Mouse (Mus musculus) embryonic facial prominence, embryonic 14.5 days (tissue): Measurements from ENCODE around the gene Bmp7. TPM values are rescaled to one million over a fixed set of nuclear protein-coding genes. Genes with fewer than 3 reads are reported as not detected.

Experiments
- ATAC-seq: fragments of 200-750 bp; cut with Nextera tagmentation; 2 replicates; pipeline ENCODE4 v1.8.0; 2017; ENCODE audit warnings: low read depth, moderate number of reproducible peaks, moderate TSS enrichment
- DNase-seq: peaks from one replicate; pipeline ENCODE4 v3.0.0-alpha.2; 2015; ENCODE audit warnings: low spot score
- H3K27ac ChIP-seq: fragments of 300-500 bp; sonication (generic); replicated peaks from 2 replicates; pipeline ENCODE4 v1.5.1; 2014; ENCODE audit warnings: low read depth, mild to moderate bottlenecking, low read length, moderate library complexity
- H3K27me3 ChIP-seq: fragments of 300-500 bp; sonication (generic); replicated peaks from 2 replicates; pipeline ENCODE4 v1.6.1; 2014; ENCODE audit warnings: low read length; ENCODE audit not compliant: control insufficient read depth, insufficient read depth
- H3K36me3 ChIP-seq: fragments of 300-500 bp; sonication (generic); 2 replicates; pipeline ENCODE4 v1.6.1; 2014; ENCODE audit warnings: low read length, mixed read lengths; ENCODE audit not compliant: control insufficient read depth, insufficient read depth
- H3K4me1 ChIP-seq: fragments of 300-500 bp; sonication (generic); 2 replicates; pipeline ENCODE4 v1.6.1; 2014; ENCODE audit warnings: antibody characterized with exemption, low read length; ENCODE audit not compliant: control insufficient read depth, insufficient read depth
- H3K4me2 ChIP-seq: fragments of 300-500 bp; sonication (generic); 2 replicates; pipeline ENCODE4 v1.6.1; 2014; ENCODE audit warnings: low read depth, mild to moderate bottlenecking, low read length, moderate library complexity, mixed read lengths
- H3K4me3 ChIP-seq: fragments of 300-500 bp; sonication (generic); 2 replicates; pipeline ENCODE4 v1.5.1; 2014; ENCODE audit warnings: low read depth, mild to moderate bottlenecking, low read length
- H3K9ac ChIP-seq: fragments of 300-500 bp; sonication (generic); 2 replicates; pipeline ENCODE4 v1.6.1; 2014; ENCODE audit warnings: low read depth, mild to moderate bottlenecking, low read length, moderate library complexity, mixed read lengths
- H3K9me3 ChIP-seq: fragments of 300-500 bp; sonication (generic); 2 replicates; pipeline ENCODE4 v1.6.1; 2016; ENCODE audit warnings: low read length; ENCODE audit not compliant: control insufficient read depth
- WGBS: fragments of 180-500 bp; shearing (Covaris S2); extraction: QIAGEN DNeasy Blood & Tissue Kit; methylation state at CpG from one replicate; pipeline ENCODE4 v1.1.7; 2014; 5-methylcytosine and 5-hydroxymethylcytosine counted together
- polyA plus RNA-seq: library from polyadenylated mRNA; unstranded; fragments of >200 nt; fragmentation: Nextera tagmentation; extraction: Ambion mirVana; gene quantifications from 2 replicates; pipeline ENCODE4 v1.2.1, GENCODE M21; 2014

The Bmp7 gene
- polyA plus RNA-seq, 1 experiment from 2014 or later: 25.6 TPM

DNA sequence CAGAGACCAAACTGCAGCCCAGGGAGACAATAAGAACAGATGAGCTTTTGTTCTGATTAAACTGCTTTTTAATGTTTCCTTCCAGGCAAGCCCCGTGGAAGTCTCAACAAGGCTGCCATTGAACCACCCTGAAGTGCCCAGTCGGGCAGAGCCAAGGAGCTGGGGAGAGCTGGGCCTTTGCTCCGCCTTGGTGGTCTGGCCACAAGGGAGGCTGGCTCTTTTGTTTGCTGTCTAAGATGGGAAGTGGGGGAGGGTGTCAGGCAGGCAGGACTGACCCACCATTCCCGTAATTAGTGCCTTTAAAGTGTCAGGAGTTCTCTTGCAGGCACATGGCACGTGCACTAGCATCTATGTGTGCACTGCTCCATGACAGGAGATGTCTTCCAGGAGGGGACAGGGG is 18.5 kb upstream of the Bmp7 start:
- H3K9me3 ChIP-seq: peaks cover 11% of the 10 kb centered on the region; the same call in 1 of the 2 replicates
- H3K36me3 ChIP-seq: no peaks in the 10 kb centered on the region
- no peak overlapping the region for H3K4me3 ChIP-seq
- no peak overlapping the region for H3K4me2 ChIP-seq
- DNase-seq (peak; percentile 52), ATAC-seq (peak; percentile 55; the same call in 1 of the 2 replicates)
- H3K27me3 ChIP-seq: no peaks in the 10 kb centered on the region
- H3K4me1 ChIP-seq: peaks cover 9% of the 10 kb centered on the region; the same call in 1 of the 2 replicates
- no peak overlapping the region for H3K27ac ChIP-seq
- 9% methylated on average over 5 of the region's 5 CpGs for WGBS
- H3K9ac ChIP-seq: no peak overlapping the region

DNA sequence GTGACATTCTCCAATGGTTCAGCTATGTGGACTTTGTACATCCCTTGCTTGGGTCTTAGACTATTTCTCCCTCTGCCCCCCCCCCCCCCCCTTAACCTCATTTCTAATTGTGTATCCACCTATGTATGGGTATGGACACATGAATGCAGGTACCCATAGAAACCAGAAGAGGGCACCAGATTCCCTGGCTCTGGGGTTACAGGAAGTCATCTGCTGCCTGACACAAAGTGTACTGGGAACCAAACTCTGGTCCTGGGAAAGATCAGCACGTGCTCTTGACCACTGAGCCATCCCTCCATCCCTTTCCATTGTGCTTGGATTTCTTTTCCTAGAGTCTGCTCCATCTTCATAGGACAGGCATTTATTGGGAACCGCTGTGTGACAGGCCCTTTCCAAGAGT is 11.9 kb upstream of the Bmp7 start:
- Histone ChIP-seq H3K4me3 (no peak overlapping the region), H3K9ac (no peak overlapping the region), H3K4me2 (no peak overlapping the region), H3K36me3 (no peaks in the 10 kb centered on the region), H3K27me3 (no peaks in the 10 kb centered on the region), H3K9me3 (peaks cover 11% of the 10 kb centered on the region; the same call in 1 of the 2 replicates), H3K4me1 (0 out of 2 replicates have a peak, but pooled peaks cover 4% of the 10 kb centered on the region), H3K27ac (no peak overlapping the region)
- WGBS: 77% methylated on average over 2 of the region's 2 CpGs
- ATAC-seq (no peak), DNase-seq (no peak)

DNA sequence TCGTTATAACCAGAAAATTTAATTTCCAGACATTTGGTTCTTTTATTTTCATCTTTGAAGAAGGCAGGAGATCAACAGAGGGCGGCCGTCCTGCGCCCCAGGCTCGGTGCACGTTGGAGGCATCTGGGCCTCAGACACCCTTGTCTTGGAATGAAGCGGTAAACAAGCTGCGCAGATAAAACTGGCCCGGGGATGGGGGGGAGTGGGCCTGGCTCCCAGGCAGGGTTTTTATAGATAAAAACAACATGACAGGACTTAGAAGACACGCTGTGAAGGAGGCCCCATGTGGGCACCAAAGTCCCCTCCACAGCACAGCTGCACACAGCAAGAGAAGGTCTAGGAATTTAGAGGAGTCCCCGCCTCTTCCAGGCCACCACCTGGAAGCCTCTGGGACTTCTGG is 10.6 kb upstream of the Bmp7 start:
- ATAC-seq: peak; percentile 64; the same call in 1 of the 2 replicates
- Histone ChIP-seq H3K4me3 (no peak overlapping the region), H3K27ac (0 out of 2 replicates have a peak overlapping the region, but pooled peaks have one; percentile 4), H3K9me3 (0 out of 2 replicates have a peak, but pooled peaks cover 1% of the 10 kb centered on the region), H3K4me2 (no peak overlapping the region), H3K9ac (no peak overlapping the region), H3K36me3 (no peaks in the 10 kb centered on the region), H3K4me1 (0 out of 2 replicates have a peak, but pooled peaks cover 4% of the 10 kb centered on the region), H3K27me3 (no peaks in the 10 kb centered on the region)
- 21% methylated on average over 11 of the region's 11 CpGs for WGBS
- DNase-seq: peak; percentile 38

DNA sequence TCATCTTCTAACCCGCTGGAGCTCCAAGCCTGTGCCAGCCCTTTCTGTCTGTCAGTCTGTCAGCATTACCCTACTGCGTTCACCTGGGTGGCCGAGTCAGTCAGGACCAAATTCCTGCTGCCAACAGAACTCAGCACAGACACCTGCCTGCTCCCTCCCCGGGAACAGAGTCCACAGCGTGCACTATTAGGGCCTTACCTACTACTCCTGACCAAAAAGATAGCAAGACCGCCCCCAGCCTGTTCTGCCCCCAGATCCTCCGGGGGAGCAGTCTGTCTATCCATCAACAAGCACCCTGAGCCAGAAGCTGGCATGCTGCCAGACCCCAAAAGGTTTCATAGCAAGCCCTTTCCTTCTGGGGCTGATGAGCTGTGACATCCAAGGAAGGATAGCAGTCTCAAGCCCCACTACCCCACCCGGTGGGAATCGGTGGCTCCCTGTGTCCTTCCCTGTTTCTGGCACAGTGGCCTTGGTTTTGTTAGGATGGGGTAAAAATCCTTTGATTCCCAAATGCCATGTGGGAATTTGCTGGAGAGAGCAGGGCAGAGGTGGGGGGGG is 10.1 kb upstream of the Bmp7 start:
- DNase-seq (peak; percentile 64), ATAC-seq (no peak)
- H3K9me3 ChIP-seq: no peaks in the 10 kb centered on the region
- WGBS: 46% methylated on average over 9 of the region's 9 CpGs
- H3K4me2 ChIP-seq: no peak overlapping the region
- H3K27me3 ChIP-seq: no peaks in the 10 kb centered on the region; the same call in 1 of the 2 replicates
- no peak overlapping the region for H3K4me3 ChIP-seq
- H3K4me1 ChIP-seq: 0 out of 2 replicates have a peak, but pooled peaks cover 4% of the 10 kb centered on the region
- no peak overlapping the region for H3K9ac ChIP-seq
- no peaks in the 10 kb centered on the region for H3K36me3 ChIP-seq
- H3K27ac ChIP-seq: no peak overlapping the region

DNA sequence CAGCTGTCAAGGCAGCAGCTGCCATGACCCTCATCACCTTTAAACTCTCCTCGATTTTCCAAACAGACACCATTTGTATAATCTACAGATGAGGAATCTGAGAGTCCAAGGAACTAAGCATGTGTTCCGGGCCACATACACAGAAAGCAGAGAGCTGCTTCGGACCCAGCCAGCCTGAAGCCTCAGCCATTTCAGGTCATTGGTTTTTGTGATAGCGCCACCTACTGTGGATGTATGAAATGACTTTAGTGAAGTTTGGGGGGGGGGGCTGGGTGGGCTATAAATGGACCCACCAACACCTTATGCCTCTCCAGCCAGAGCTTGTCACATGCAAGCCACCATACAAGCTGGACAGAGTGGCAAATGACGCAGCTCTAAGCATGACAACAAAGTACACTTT is 8.9 kb upstream of the Bmp7 start:
- 33% methylated on average over 5 of the region's 5 CpGs for WGBS

DNA sequence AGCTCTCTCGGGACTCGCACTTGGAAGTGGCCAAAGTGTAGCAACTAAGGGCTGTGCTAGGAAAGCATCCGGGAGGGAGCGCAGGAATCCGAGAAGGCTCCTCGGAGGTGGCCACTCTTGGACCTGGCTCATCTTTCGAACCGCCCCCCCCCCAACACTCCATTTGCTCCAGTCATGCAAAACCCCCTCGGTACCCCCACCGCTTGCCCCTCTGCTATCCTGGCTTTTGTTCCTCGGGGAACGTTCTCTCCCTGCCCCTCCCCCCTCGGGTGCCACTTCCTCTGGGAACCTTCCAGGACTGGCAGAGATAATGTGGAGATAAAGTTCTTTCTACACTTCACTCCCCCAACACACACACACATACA is 660 bp upstream of the Bmp7 start:
- Histone ChIP-seq H3K9me3 (no peaks in the 10 kb centered on the region), H3K36me3 (no peaks in the 10 kb centered on the region), H3K4me2 (peak overlapping the region; percentile 99), H3K27me3 (peaks cover 16% of the 10 kb centered on the region; the same call in 1 of the 2 replicates), H3K27ac (peak overlapping the region; percentile 86), H3K9ac (peak overlapping the region; percentile 67), H3K4me3 (peak overlapping the region; percentile 67), H3K4me1 (peaks cover 32% of the 10 kb centered on the region)
- DNase-seq (no peak), ATAC-seq (no peak)
- WGBS: 2% methylated on average over 11 of the region's 13 CpGs

More for the DNA sequence above, 8.9 kb upstream of the Bmp7 start:
- Histone ChIP-seq H3K9ac (no peak overlapping the region), H3K36me3 (no peaks in the 10 kb centered on the region), H3K9me3 (no peaks in the 10 kb centered on the region), H3K4me2 (no peak overlapping the region), H3K27me3 (no peaks in the 10 kb centered on the region; the same call in 1 of the 2 replicates), H3K4me1 (0 out of 2 replicates have a peak, but pooled peaks cover 4% of the 10 kb centered on the region), H3K27ac (no peak overlapping the region), H3K4me3 (no peak overlapping the region)
- ATAC-seq: no peak
- DNase-seq: peak; percentile 32

DNA sequence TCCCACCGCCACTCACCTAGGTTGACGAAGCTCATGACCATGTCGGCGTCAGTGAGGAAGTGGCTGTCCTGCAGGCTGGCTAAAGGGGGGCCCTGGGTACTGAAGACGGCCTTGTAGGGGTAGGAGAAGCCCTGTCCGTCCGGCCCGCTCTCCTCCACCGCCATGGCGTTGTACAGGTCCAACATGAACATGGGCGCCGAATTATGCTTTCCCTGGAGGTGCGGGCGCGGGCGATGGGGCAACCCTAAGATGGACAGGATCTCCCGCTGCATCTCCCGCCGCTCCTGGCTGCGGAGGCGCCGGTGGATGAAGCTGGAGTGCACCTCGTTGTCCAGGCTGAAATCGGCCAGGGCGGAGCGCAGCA is 500 bp downstream of the Bmp7 start:
- no peaks in the 10 kb centered on the region for H3K9me3 ChIP-seq
- peaks cover 16% of the 10 kb centered on the region; the same call in 1 of the 2 replicates for H3K27me3 ChIP-seq
- WGBS: 0% methylated on average over 17 of the region's 26 CpGs
- H3K36me3 ChIP-seq: no peaks in the 10 kb centered on the region
- peak overlapping the region; percentile 67 for H3K9ac ChIP-seq
- H3K27ac ChIP-seq: peak overlapping the region; percentile 86
- H3K4me1 ChIP-seq: peaks cover 44% of the 10 kb centered on the region
- peak overlapping the region; percentile 99 for H3K4me2 ChIP-seq
- DNase-seq: no peak
- peak overlapping the region; percentile 67 for H3K4me3 ChIP-seq
- no peak for ATAC-seq

DNA sequence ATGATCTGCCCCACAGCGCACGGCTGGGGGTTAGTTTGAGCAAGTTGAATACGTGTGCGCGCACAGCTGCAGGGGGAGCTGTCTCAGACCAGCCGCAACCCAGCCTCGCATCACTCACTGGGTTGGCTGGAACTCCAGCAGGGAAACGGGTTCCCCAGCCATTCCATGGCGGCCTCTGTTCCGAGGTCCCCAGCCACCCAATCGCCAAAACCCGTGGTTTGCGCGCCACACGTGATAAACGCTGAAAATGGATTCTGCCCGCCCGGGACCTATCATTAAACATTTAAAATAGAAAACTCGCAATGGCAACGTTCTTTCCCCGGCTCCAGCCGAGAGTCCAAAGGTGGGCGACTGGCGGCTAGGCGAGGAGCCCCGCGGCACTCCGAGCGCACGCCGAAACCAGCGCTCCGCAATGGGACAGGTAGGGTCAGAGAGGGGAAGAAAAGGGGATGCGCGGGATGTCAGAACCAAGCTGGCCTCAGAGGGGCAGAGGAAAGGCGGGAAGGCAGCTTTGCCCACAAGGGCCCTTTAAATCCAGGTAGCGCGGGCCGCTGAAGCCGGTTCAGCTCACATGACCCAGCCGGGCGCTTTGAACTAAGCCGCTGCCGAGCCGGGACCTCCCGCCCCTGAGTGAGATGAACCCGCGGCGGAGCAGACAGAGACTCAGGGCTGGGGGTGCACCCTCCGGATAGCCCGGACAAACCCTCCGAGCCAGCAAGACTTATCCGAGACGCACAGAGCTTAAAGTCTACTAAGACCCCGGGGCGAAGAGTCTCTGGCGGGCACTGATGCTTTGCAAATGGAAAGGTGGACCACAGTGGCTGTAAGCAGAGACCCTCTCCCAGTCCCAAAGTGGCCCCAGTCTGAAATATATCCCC is 1.1 kb downstream of the Bmp7 start:
- Histone ChIP-seq H3K27me3 (peaks cover 16% of the 10 kb centered on the region; the same call in 1 of the 2 replicates), H3K27ac (peak overlapping the region; percentile 86; the same call in 1 of the 2 replicates), H3K4me1 (peaks cover 49% of the 10 kb centered on the region), H3K9me3 (no peaks in the 10 kb centered on the region), H3K4me3 (peak overlapping the region; percentile 67), H3K4me2 (peak overlapping the region; percentile 99), H3K36me3 (no peaks in the 10 kb centered on the region), H3K9ac (peak overlapping the region; percentile 67)
- under 1% methylated on average over 54 of the region's 57 CpGs for WGBS
- ATAC-seq: no peak
- DNase-seq: peak; percentile 81
